In genomic region chr1:37996877-37997484, GRCm38 (mm10) we compare ENCODE assay signal across 8 mouse cellular contexts. TPM values are rescaled to one million over a fixed set of nuclear protein-coding genes. Genes with fewer than 3 reads are reported as not detected.
DNase-seq lines count a peak whose midpoint lies in the region; ATAC-seq lines count a peak whose summit lies in the region.

No protein-coding gene starts in this region.

- peaks cover 39% of the 10 kb centered on the region for H3K36me3 ChIP-seq in heart, embryonic 13.5 days
- peaks cover 37% of the 10 kb centered on the region for H3K36me3 ChIP-seq in liver, embryonic 12.5 days
- peaks cover 23% of the 10 kb centered on the region; the same call in 1 of the 2 replicates for H3K36me3 ChIP-seq in stomach, embryonic 15.5 days

- H3K27me3 ChIP-seq in heart, embryonic 13.5 days (replicated peaks): no peaks in the 10 kb centered on the region
- H3K27me3 ChIP-seq in liver, embryonic 12.5 days (replicated peaks): no peaks in the 10 kb centered on the region
- no peaks in the 10 kb centered on the region for H3K27me3 ChIP-seq in stomach, embryonic 15.5 days (replicated peaks)

- H3K4me3 ChIP-seq in brown adipose tissue, adult 24 weeks (ENCODE audit: insufficient read depth, low read depth, low read length): peak overlapping the region; percentile 96
- peak overlapping the region; percentile 96 for H3K4me3 ChIP-seq in heart, embryonic 13.5 days
- H3K4me3 ChIP-seq in liver, embryonic 12.5 days: peak overlapping the region; percentile 93
- H3K4me3 ChIP-seq in stomach, embryonic 15.5 days (replicated peaks): peak overlapping the region; percentile 97

- peak; percentile 99 for DNase-seq in CD4-positive, CD25-positive, alpha-beta regulatory T cell, adult 2 months (ENCODE audit: low read depth, low spot score)
- peak; percentile 88 for DNase-seq in fat pad, adult 2 months (ENCODE audit: extremely low read depth, low read depth, low spot score)
- DNase-seq in kidney, postnatal 10 days: peak; percentile 98
- DNase-seq in natural killer cell, adult 2 months (ENCODE audit: low spot score in 2 of 2): peak; percentile 98

- peak overlapping the region; percentile 97 for H3K9ac ChIP-seq in heart, embryonic 13.5 days
- H3K9ac ChIP-seq in liver, embryonic 12.5 days: peak overlapping the region; percentile 98
- peak overlapping the region; percentile 95 for H3K9ac ChIP-seq in stomach, embryonic 15.5 days

- peak overlapping the region; percentile 96 for H3K4me2 ChIP-seq in heart, embryonic 13.5 days
- H3K4me2 ChIP-seq in liver, embryonic 12.5 days: peak overlapping the region; percentile 89
- peak overlapping the region; percentile 81 for H3K4me2 ChIP-seq in stomach, embryonic 15.5 days

- no peaks in the 10 kb centered on the region for H3K4me1 ChIP-seq in brown adipose tissue, adult 24 weeks (ENCODE audit: control insufficient read depth, insufficient read depth, insufficient read length, low read length)
- H3K4me1 ChIP-seq in heart, embryonic 13.5 days: peaks cover 21% of the 10 kb centered on the region
- peaks cover 36% of the 10 kb centered on the region for H3K4me1 ChIP-seq in liver, embryonic 12.5 days
- H3K4me1 ChIP-seq in stomach, embryonic 15.5 days: peaks cover 12% of the 10 kb centered on the region

- peak; percentile 93 for ATAC-seq in heart, embryonic 13.5 days (ENCODE audit: extremely low read depth, insufficient number of reproducible peaks, low FRiP score, low TSS enrichment)
- ATAC-seq in liver, embryonic 12.5 days: peak; percentile 86
- peak; percentile 96 for ATAC-seq in stomach, embryonic 15.5 days (ENCODE audit: insufficient read depth, low FRiP score, low read depth)

- H3K9me3 ChIP-seq in heart, embryonic 13.5 days: no peaks in the 10 kb centered on the region
- H3K9me3 ChIP-seq in liver, embryonic 12.5 days (replicated peaks): no peaks in the 10 kb centered on the region
- no peaks in the 10 kb centered on the region for H3K9me3 ChIP-seq in stomach, embryonic 15.5 days

- peak overlapping the region; percentile 96 for H3K27ac ChIP-seq in brown adipose tissue, adult 24 weeks (replicated peaks; ENCODE audit: low read depth, low read length)
- peak overlapping the region; percentile 93 for H3K27ac ChIP-seq in heart, embryonic 13.5 days (replicated peaks)
- peak overlapping the region; percentile 95 for H3K27ac ChIP-seq in liver, embryonic 12.5 days
- peak overlapping the region; percentile 89 for H3K27ac ChIP-seq in stomach, embryonic 15.5 days

- WGBS in heart, embryonic 13.5 days: under 1% methylated on average over 42 of the region's 42 CpGs
- WGBS in liver, embryonic 12.5 days (ENCODE audit: insufficient replicate concordance): under 1% methylated on average over 42 of the region's 42 CpGs
- WGBS in stomach, embryonic 15.5 days: under 1% methylated on average over 42 of the region's 42 CpGs

RNA-seq across cellular contexts. Expression of gene Txndc9, which starts 0.7 kb away (rescaled TPM):
- polyA plus RNA-seq in brown adipose tissue, adult 24 weeks (2012; ENCODE audit: insufficient read depth, insufficient read length, missing spikeins): 56.9 and 63.9 TPM in 2 replicates
- 107 and 115 TPM in 2 replicates for polyA plus RNA-seq in heart, embryonic 13.5 days (2015; fragmentation: Nextera tagmentation; extraction: Ambion mirVana)
- polyA plus RNA-seq in liver, embryonic 12.5 days (2016; fragmentation: Nextera tagmentation; extraction: Ambion mirVana): 82.7 and 86.3 TPM in 2 replicates
- polyA plus RNA-seq in stomach, embryonic 15.5 days (2015; fragmentation: Nextera tagmentation; extraction: Ambion mirVana): 128 and 132 TPM in 2 replicates

RNA-seq across cellular contexts. Expression of gene Eif5b, which starts 0.8 kb away (rescaled TPM):
- 27.9 and 35.8 TPM in 2 replicates for polyA plus RNA-seq in brown adipose tissue, adult 24 weeks (2012; ENCODE audit: insufficient read depth, insufficient read length, missing spikeins)
- polyA plus RNA-seq in heart, embryonic 13.5 days (2015; fragmentation: Nextera tagmentation; extraction: Ambion mirVana): 18.0 and 19.6 TPM in 2 replicates
- 28.5 and 28.8 TPM in 2 replicates for polyA plus RNA-seq in liver, embryonic 12.5 days (2016; fragmentation: Nextera tagmentation; extraction: Ambion mirVana)
- 32.5 and 33.1 TPM in 2 replicates for polyA plus RNA-seq in stomach, embryonic 15.5 days (2015; fragmentation: Nextera tagmentation; extraction: Ambion mirVana)

RNA-seq across cellular contexts. Expression of gene Lyg1, which starts 39.4 kb away (rescaled TPM):
- polyA plus RNA-seq in brown adipose tissue, adult 24 weeks (2012; ENCODE audit: insufficient read depth, insufficient read length, missing spikeins): not detected in 2 replicates
- polyA plus RNA-seq in heart, embryonic 13.5 days (2015; fragmentation: Nextera tagmentation; extraction: Ambion mirVana): not detected in 2 replicates
- not detected in 2 replicates for polyA plus RNA-seq in liver, embryonic 12.5 days (2016; fragmentation: Nextera tagmentation; extraction: Ambion mirVana)
- polyA plus RNA-seq in stomach, embryonic 15.5 days (2015; fragmentation: Nextera tagmentation; extraction: Ambion mirVana): not detected in 2 replicates

Comparison
In these comparisons a context has a peak if more than half of its experiments do, and no peak if none do; other contexts are left out.
1. Peak in every context shown above with its lines: DNase-seq, ATAC-seq, H3K4me3 ChIP-seq and H3K27ac ChIP-seq.